Mouse (Mus musculus): ENCODE results near the gene Snf8.

Gene Snf8

DNA sequence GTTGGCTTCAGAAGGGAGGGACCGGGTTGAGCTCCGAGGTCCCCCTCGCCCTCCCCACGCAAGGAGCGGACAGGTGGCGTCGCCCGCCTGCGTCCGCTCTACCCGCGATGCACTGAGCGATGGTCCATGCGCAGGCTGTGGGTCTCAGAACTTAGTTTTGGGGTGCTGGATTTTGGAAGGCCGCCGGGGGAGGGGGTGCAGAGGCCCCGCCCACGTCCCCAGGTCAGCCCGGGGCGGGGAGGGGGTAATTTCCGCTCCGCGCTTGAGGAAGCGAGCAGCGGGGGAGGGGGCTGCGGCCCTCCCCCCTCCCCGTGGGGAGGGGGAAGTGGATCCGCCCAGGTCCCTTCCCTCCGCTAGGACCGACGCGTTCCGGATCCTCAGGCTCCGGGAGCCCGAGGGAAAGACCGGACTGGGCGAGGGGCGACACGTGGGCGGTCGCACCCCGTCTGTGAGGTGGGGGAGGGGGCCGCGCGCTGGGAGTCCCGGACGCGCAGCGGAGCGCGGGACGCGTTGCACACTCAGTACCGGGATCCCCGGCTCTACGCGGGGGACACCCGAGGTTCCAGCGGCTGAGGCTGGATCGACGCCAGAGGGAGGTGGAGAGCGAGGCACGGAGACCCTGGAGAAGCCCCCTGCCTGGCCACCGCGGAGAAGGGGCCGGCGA, 27.7 kb upstream of the Snf8 start:
- Histone ChIP-seq H3K36me3 (ENCODE audit: control insufficient read depth, insufficient read depth, low read length, poor library complexity, severe bottlenecking) (no peaks in the 10 kb centered on the region), H3K27me3 (ENCODE audit: control insufficient read depth, insufficient read depth, low read length, poor library complexity, severe bottlenecking) (peaks cover 14% of the 10 kb centered on the region)
- peak; percentile 32 for DNase-seq (ENCODE audit: low read depth, low spot score)

DNA sequence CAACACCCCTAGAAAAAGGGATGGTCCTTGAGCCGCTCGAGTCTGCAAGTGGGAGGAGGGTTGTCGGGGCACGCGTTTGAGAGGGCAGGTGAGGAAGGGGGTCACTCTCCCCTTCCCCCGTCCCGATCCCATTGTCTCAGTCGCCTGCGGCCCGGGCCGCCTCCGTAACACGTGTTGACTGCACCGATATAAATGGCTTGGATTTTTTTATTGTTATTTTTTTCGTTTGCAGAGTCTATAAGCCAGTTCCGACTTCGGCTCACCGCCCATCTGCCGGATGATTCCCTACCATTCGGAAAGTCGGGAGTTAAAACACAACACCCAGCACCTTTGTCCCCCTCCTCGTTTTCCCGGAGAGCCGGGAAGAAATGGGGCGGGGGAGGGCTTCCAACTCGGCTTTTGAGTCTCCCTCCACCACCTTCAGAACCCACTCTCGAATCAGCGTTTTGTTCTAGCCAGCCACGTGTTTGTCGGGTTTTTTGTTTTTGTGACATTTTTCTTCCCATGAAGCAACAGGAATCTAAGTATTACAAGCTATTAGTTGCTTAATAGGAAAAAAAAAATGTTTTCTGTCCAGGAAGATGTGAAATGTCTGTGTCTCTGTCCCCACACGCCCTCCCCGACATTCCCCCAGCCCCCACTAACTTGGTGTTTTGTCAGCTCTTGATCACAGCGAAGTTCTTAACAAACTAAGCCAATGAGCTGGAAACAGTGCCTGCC, 27.0 kb upstream of the Snf8 start:
- Histone ChIP-seq H3K36me3 (ENCODE audit: control insufficient read depth, insufficient read depth, low read length, poor library complexity, severe bottlenecking) (no peaks in the 10 kb centered on the region), H3K27me3 (ENCODE audit: control insufficient read depth, insufficient read depth, low read length, poor library complexity, severe bottlenecking) (peaks cover 14% of the 10 kb centered on the region)
- DNase-seq (ENCODE audit: low read depth, low spot score): peak; percentile 24

DNA sequence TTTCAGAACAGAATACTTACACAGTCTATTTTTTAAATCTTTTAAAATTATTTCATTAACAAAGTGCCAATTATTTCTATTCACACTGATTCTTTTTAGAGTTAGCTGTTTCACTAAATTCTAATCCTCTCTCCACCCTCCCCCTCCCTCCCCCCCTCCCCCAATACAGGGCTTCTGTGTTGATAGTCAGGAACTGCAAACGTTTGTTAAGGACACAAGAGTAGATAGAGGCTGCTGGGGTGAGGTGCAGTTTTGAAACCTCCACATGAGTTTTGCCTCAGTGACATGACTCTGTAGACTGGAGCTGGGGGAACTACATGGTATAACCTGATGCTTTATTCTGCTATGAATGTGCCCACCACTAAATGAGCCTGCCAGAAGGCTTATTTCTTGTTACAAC, 25.9 kb upstream of the Snf8 start:
- DNase-seq (ENCODE audit: low read depth, low spot score): peak; percentile 12
- peaks cover 14% of the 10 kb centered on the region for H3K27me3 ChIP-seq (ENCODE audit: control insufficient read depth, insufficient read depth, low read length, poor library complexity, severe bottlenecking)
- H3K36me3 ChIP-seq (ENCODE audit: control insufficient read depth, insufficient read depth, low read length, poor library complexity, severe bottlenecking): no peaks in the 10 kb centered on the region

DNA sequence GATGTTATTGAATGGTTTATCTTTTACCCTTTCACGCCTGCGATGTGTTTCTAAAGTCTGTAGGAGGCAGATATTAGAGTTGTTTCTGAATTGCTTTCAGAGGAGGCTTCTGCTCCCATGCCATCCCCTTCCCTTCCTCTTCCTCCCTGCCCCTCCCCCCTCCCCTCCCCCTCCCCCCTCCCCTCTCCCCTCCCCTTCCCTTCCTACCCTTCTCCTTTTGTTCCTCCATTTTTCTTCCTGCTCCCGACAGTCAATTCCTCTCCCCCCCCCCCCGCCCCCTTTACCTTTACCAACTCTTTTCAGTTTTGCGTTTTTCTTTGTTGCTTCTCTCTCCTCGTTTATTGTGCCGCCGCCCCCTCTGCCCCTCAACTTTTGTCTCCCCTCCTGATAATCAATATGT, 22.7 kb upstream of the Snf8 start:
- no peak for DNase-seq (ENCODE audit: low read depth, low spot score)
- H3K27me3 ChIP-seq (ENCODE audit: control insufficient read depth, insufficient read depth, low read length, poor library complexity, severe bottlenecking): peaks cover 3% of the 10 kb centered on the region; the same call in 1 of the 2 replicates
- no peaks in the 10 kb centered on the region for H3K36me3 ChIP-seq (ENCODE audit: control insufficient read depth, insufficient read depth, low read length, poor library complexity, severe bottlenecking)

DNA sequence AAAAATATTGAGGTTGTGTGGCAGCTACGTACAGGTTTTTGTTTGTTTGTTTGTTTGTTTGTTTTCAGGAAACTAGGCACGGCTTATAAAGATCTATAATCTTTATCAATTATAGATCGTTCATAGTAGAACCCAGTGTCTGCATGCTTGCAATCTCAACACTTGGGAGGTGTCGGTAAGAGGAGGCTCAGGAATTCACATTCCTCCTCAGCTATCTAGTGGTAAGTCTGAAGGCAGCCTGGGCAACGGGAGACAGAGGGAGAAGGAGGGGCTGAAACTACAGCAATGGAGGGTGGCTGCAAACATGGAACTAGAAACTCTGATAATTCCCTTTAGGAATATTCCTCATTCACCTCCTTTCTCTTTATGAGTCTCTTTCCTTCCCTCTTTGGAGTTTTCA, 19.3 kb upstream of the Snf8 start:
- Histone ChIP-seq H3K27me3 (ENCODE audit: control insufficient read depth, insufficient read depth, low read length, poor library complexity, severe bottlenecking) (no peaks in the 10 kb centered on the region), H3K36me3 (ENCODE audit: control insufficient read depth, insufficient read depth, low read length, poor library complexity, severe bottlenecking) (no peaks in the 10 kb centered on the region)
- no peak for DNase-seq (ENCODE audit: low read depth, low spot score)

DNA sequence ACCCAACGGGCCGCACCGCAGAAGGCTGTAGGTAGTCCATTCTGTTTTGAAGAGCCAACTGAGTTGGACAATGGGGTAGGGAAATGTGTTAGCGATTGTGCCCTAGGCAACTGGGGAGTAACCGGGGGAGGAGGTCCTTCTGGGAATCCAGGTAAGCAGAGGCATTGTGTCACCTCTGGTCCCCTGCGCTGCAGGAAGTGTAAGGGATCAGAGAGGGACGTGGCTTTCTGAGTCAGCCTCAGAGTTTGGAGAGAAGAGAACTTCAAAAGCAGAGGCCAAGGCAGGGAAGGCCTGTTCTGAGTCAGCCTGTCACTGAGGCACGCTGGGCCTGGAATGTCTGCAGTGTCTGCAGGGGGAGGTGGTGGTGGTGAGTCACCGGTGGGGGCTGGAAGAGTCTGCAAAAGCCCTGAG, 16.7 kb upstream of the Snf8 start:
- no peak for DNase-seq (ENCODE audit: low read depth, low spot score)
- no peaks in the 10 kb centered on the region for H3K27me3 ChIP-seq (ENCODE audit: control insufficient read depth, insufficient read depth, low read length, poor library complexity, severe bottlenecking)
- no peaks in the 10 kb centered on the region for H3K36me3 ChIP-seq (ENCODE audit: control insufficient read depth, insufficient read depth, low read length, poor library complexity, severe bottlenecking)

DNA sequence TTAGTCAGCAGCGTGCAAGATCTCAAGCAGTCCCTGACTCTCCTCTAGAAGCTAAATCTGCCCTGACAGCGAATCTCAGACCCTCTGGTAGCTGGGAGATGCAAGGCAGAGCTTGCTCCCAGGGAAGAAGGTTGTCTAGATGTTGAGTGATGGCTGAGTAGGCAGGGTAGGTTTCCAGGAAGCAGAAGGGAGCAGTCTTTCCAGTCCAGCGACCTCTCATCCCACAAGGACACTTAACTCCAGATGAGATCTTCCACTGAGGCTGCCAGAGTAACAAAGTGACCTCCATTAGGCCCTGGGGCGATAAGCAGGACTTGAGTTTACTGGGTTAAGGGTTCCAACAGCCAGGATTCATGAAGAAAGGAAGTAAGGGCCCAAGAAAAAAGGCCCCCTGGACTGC, 14.1 kb upstream of the Snf8 start:
- H3K27me3 ChIP-seq (ENCODE audit: control insufficient read depth, insufficient read depth, low read length, poor library complexity, severe bottlenecking): no peaks in the 10 kb centered on the region
- DNase-seq (ENCODE audit: low read depth, low spot score): no peak

DNA sequence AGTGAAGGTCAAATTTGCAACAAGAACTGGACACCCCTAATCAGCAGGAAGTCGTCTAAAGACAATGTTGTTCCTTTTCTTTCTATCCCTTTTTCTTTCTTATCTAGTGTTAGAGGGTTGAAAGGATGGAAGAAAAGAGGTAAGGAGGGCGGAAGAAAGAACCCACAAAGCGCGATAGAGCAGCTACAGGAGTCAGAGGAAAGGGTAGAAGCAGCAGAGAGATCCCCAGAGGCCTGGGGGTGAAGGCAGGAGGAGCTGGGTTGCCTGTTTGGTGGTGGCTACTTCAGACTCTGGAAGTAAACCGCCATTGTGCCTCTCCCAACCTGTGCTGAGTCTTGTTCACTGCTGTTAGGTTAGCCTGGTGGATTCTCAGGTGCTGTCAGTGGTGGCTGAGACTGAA, 6.6 kb upstream of the Snf8 start:
- Histone ChIP-seq H3K36me3 (ENCODE audit: control insufficient read depth, insufficient read depth, low read length, poor library complexity, severe bottlenecking) (no peaks in the 10 kb centered on the region), H3K27me3 (ENCODE audit: control insufficient read depth, insufficient read depth, low read length, poor library complexity, severe bottlenecking) (no peaks in the 10 kb centered on the region)
- no peak for DNase-seq (ENCODE audit: low read depth, low spot score)

More for the DNA sequence above, 14.1 kb upstream of the Snf8 start:
- no peaks in the 10 kb centered on the region for H3K36me3 ChIP-seq (ENCODE audit: control insufficient read depth, insufficient read depth, low read length, poor library complexity, severe bottlenecking)

DNA sequence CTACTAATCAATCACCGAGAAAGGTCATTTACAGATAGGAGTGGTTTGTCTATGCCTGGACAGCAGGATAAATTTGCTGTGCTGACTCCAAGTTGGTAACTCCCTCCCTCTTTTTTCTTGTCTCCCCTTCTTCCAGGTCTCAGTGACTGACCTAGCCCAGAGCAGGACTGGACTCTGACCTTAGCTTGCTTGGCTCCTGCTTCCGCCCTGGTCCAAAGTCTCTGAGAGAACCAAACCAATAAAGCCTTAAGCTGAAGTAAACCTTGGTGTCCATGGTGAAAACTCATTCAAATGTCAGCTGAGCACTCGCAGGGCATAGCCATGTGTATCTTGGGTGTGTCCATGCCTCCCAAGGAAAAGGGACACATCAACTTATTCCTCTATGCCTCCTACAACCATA, 4.1 kb upstream of the Snf8 start:
- no peaks in the 10 kb centered on the region for H3K27me3 ChIP-seq (ENCODE audit: control insufficient read depth, insufficient read depth, low read length, poor library complexity, severe bottlenecking)
- H3K36me3 ChIP-seq (ENCODE audit: control insufficient read depth, insufficient read depth, low read length, poor library complexity, severe bottlenecking): no peaks in the 10 kb centered on the region
- DNase-seq (ENCODE audit: low read depth, low spot score): no peak

DNA sequence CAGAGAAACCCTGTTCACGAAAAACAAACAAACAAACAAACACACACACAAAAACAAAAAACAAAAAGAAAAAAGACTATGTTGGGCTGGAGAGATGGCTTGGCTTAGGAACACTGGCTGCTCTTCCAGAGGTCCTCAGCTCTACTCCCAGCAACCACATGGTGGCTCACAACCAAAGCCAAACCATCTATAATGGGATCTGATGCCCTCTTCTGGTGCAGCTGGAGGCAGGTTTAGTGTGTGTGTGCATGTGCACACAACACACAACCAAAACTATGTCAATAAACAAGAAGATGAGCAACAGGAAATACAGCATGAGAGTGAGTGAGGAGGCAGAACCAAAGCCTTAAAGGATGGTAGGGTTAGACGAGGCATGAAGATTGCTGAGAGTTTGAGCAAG, 3.0 kb upstream of the Snf8 start:
- no peaks in the 10 kb centered on the region for H3K36me3 ChIP-seq (ENCODE audit: control insufficient read depth, insufficient read depth, low read length, poor library complexity, severe bottlenecking)
- DNase-seq (ENCODE audit: low read depth, low spot score): no peak
- H3K27me3 ChIP-seq (ENCODE audit: control insufficient read depth, insufficient read depth, low read length, poor library complexity, severe bottlenecking): no peaks in the 10 kb centered on the region

DNA sequence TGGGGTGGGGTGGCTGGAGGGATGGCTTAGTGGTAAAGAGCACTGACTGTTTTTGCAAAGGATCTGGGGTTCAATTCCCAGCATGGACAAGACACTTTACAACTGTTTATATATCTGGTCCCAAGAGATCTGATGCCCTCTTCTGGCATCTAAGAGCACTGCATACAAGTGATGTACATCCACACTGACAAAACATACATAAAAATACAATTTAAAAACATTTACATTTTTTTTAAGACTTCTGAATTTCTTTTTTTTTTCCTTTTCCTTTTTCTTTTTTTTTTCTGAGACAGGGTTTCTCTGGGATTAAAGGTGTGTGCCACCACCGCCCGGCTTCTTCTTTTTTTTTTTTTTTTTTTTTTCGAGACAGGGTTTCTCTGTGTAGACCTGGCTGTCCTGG, 1.4 kb upstream of the Snf8 start:
- Histone ChIP-seq H3K27me3 (ENCODE audit: control insufficient read depth, insufficient read depth, low read length, poor library complexity, severe bottlenecking) (no peaks in the 10 kb centered on the region), H3K36me3 (ENCODE audit: control insufficient read depth, insufficient read depth, low read length, poor library complexity, severe bottlenecking) (no peaks in the 10 kb centered on the region)
- peak; percentile 31 for DNase-seq (ENCODE audit: low read depth, low spot score)

DNA sequence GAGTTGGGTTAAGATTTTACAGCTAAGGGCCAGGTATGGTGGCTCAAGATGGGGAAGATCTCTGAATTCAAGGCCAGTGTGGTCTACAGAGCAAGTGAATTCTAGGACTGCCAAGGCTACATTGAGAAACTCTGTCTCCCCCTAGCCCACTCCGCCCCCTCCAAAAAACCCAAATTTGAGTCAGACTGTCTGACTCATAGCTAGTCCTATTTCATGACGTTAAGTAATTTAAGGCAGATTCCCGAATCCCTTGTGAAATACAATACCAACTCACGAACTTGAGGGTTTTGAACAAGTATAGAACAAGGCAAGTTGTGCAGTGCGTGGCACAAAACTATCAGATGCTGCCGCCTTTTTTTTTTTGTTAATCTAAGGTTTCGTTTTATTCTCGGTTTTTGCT, 569 bp upstream of the Snf8 start:
- Histone ChIP-seq H3K27me3 (ENCODE audit: control insufficient read depth, insufficient read depth, low read length, poor library complexity, severe bottlenecking) (no peaks in the 10 kb centered on the region), H3K36me3 (ENCODE audit: control insufficient read depth, insufficient read depth, low read length, poor library complexity, severe bottlenecking) (no peaks in the 10 kb centered on the region)
- no peak for DNase-seq (ENCODE audit: low read depth, low spot score)

DNA sequence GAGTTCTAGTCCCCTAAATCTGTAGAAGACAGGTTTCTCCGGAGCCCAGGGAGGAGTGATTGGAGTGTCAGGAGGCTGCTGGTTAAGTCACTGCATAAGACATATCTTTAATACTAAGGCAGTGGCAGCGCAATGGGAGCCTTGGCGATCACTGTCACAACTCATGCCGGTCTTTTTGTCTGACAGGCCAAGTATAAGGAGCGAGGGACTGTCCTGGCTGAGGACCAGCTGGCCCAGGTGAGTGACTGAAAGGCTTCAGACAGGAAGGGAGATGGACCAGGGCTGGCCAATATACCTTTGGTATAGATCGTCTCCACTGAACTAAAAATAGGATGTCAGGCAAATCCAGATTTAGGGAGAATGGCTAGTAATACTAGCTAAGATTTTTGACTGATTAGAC, 448 bp downstream of the Snf8 start:
- DNase-seq (ENCODE audit: low read depth, low spot score): no peak
- Histone ChIP-seq H3K36me3 (ENCODE audit: control insufficient read depth, insufficient read depth, low read length, poor library complexity, severe bottlenecking) (no peaks in the 10 kb centered on the region), H3K27me3 (ENCODE audit: control insufficient read depth, insufficient read depth, low read length, poor library complexity, severe bottlenecking) (no peaks in the 10 kb centered on the region)

DNA sequence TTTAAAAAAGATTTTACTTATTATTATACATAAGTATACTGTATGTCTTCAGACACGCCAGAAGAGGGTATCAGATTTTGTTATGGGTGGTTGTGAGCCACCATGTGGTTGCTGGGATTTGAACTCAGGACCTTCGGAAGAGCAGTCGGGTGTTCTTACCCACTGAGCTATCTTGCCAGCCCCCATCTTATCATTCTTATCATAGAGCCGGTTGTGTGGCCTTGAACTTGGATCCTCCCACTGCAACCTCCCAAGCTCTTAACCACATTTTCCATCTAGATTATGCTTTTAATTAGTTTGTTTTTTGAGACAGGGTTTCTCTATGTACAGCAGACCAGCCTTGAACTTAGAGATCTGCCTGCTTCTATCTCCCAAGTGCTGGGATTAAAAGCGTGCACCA, 2.8 kb downstream of the Snf8 start:
- no peak for DNase-seq (ENCODE audit: low read depth, low spot score)
- peaks cover under 1% of the 10 kb centered on the region; the same call in 1 of the 2 replicates for H3K36me3 ChIP-seq (ENCODE audit: control insufficient read depth, insufficient read depth, low read length, poor library complexity, severe bottlenecking)
- no peaks in the 10 kb centered on the region for H3K27me3 ChIP-seq (ENCODE audit: control insufficient read depth, insufficient read depth, low read length, poor library complexity, severe bottlenecking)

DNA sequence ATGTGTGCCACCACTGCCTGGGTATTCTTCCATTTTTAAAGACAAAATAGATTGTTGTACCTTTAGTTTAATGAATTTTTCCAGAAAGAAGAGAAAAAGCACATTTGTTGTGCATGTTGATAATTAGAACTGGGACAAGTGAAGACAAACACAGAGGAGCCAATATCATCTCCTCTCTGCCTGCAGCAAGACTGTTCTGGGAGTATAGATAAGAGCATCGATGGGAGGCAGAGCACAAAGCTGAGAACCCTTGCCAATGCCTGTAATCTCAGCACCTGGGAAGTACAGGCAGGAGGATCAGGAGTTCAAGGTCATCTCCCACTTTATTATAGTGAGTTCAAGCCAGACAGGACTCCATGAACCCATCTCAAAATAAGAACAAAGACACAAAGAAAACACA, 3.9 kb downstream of the Snf8 start:
- H3K27me3 ChIP-seq (ENCODE audit: control insufficient read depth, insufficient read depth, low read length, poor library complexity, severe bottlenecking): no peaks in the 10 kb centered on the region
- peaks cover 8% of the 10 kb centered on the region; the same call in 1 of the 2 replicates for H3K36me3 ChIP-seq (ENCODE audit: control insufficient read depth, insufficient read depth, low read length, poor library complexity, severe bottlenecking)
- no peak for DNase-seq (ENCODE audit: low read depth, low spot score)
